Mouse (Mus musculus) midbrain, postnatal 0 days (tissue): ENCODE data around the gene Ctdnep1. TPM values are rescaled to one million over a fixed set of nuclear protein-coding genes. Genes with fewer than 3 reads are reported as not detected.

Source experiments
- ATAC-seq: fragments of 200-750 bp; cut with Nextera tagmentation; 2 replicates; pipeline ENCODE4 v1.8.0; 2017; ENCODE audit warnings: moderate number of reproducible peaks, mild to moderate bottlenecking, moderate TSS enrichment, moderate library complexity; ENCODE audit not compliant: low FRiP score
- DNase-seq: peaks from one replicate; pipeline ENCODE4 v3.0.0-alpha.2; 2015; ENCODE audit warnings: low spot score
- H3K27ac ChIP-seq: fragments of 300-500 bp; sonication (generic); 2 replicates; pipeline ENCODE4 v1.5.1; 2014; ENCODE audit warnings: low read depth, mild to moderate bottlenecking, low read length, mixed read lengths
- H3K27me3 ChIP-seq: fragments of 300-500 bp; sonication (generic); 2 replicates; pipeline ENCODE4 v1.6.1; 2014; ENCODE audit warnings: low read length, control low read depth, mixed read lengths; ENCODE audit not compliant: insufficient read depth
- H3K36me3 ChIP-seq: fragments of 300-500 bp; sonication (generic); 2 replicates; pipeline ENCODE4 v1.6.1; 2014; ENCODE audit warnings: low read length, control low read depth, mixed read lengths; ENCODE audit not compliant: insufficient read depth
- H3K4me1 ChIP-seq: fragments of 300-500 bp; sonication (generic); 2 replicates; pipeline ENCODE4 v1.6.1; 2014; ENCODE audit warnings: mild to moderate bottlenecking, control low read depth, antibody characterized with exemption, low read length, mixed read lengths; ENCODE audit not compliant: insufficient read depth
- H3K4me2 ChIP-seq: fragments of 300-500 bp; sonication (generic); 2 replicates; pipeline ENCODE4 v1.6.1; 2014; ENCODE audit warnings: low read depth, mild to moderate bottlenecking, low read length, mixed read lengths; ENCODE audit not compliant: poor library complexity, severe bottlenecking
- H3K4me3 ChIP-seq: fragments of 300-500 bp; sonication (generic); 2 replicates; pipeline ENCODE4 v1.5.1; 2014; ENCODE audit warnings: low read depth, mild to moderate bottlenecking, low read length, moderate library complexity
- H3K9ac ChIP-seq: fragments of 300-500 bp; sonication (generic); replicated peaks from 2 replicates; pipeline ENCODE4 v1.6.1; 2014; ENCODE audit warnings: mild to moderate bottlenecking, low read length, moderate library complexity, mixed read lengths; ENCODE audit not compliant: poor library complexity, severe bottlenecking
- H3K9me3 ChIP-seq: fragments of 300-500 bp; sonication (generic); 2 replicates; pipeline ENCODE4 v1.6.1; 2016; ENCODE audit warnings: low read length, control low read depth
- CTCF ChIP-seq: IDR thresholded peaks from 2 replicates; pipeline ENCODE4 v1.5.1; 2016; ENCODE audit warnings: antibody characterized with exemption, mild to moderate bottlenecking
- WGBS: fragments of 180-500 bp; shearing (Covaris S2); extraction: QIAGEN DNeasy Blood & Tissue Kit; methylation state at CpG from one replicate; pipeline ENCODE4 v1.1.7; 2014; 5-methylcytosine and 5-hydroxymethylcytosine counted together
- polyA plus RNA-seq: library from polyadenylated mRNA; unstranded; fragments of >200 nt; fragmentation: Nextera tagmentation; extraction: Ambion mirVana; gene quantifications from 2 replicates; pipeline ENCODE4 v1.2.1, GENCODE M21; 2015
- total RNA-seq: library from RNA; depleted of rRNA; stranded (reverse); fragments of >200 nt; gene quantifications from 2 replicates; pipeline ENCODE4 v1.2.3, GENCODE M21; 2014

The Ctdnep1 gene
- total and polyA plus RNA-seq, 2 experiments from 2014 or later, result 22.3 to 39.6 TPM

- H3K9ac ChIP-seq, result peak overlapping the region; percentile 54
- ATAC-seq (no peak), DNase-seq (no peak)
- no peaks in the 10 kb centered on the region for H3K27me3 ChIP-seq
- no peaks in the 10 kb centered on the region for H3K9me3 ChIP-seq
- H3K27ac ChIP-seq, result peak overlapping the region; percentile 90
- H3K36me3 ChIP-seq, result peaks cover 15% of the 10 kb centered on the region
- no peak overlapping the region for H3K4me3 ChIP-seq
- peak overlapping the region; percentile 58 for H3K4me2 ChIP-seq
- 29% methylated on average over 9 of the region's 9 CpGs for WGBS
- TF ChIP-seq CTCF, result no peak
- peaks cover 47% of the 10 kb centered on the region for H3K4me1 ChIP-seq
These were observed 46.4 kb downstream of the Ctdnep1 start for GRCm38 (mm10) chr11:70027397-70027796.

- no peak for TF ChIP-seq CTCF
- no peak; the same call in 1 of the 2 replicates for ATAC-seq
- H3K36me3 ChIP-seq, result peaks cover 27% of the 10 kb centered on the region
- H3K9ac ChIP-seq, result peak overlapping the region; percentile 54
- H3K4me3 ChIP-seq, result peak overlapping the region; percentile 30
- peaks cover 42% of the 10 kb centered on the region for H3K4me1 ChIP-seq
- peak overlapping the region; percentile 90 for H3K27ac ChIP-seq
- H3K4me2 ChIP-seq, result peak overlapping the region; percentile 58
- H3K27me3 ChIP-seq, result no peaks in the 10 kb centered on the region
- WGBS, result 16% methylated on average over 12 of the region's 12 CpGs
- no peaks in the 10 kb centered on the region for H3K9me3 ChIP-seq
- no peak for DNase-seq
These were observed 47.6 kb downstream of the Ctdnep1 start for GRCm38 (mm10) chr11:70028401-70029129.

GRCm38 (mm10) chr11:70029130-70029801, 48.3 kb downstream of the Ctdnep1 start:
- Histone ChIP-seq H3K9ac (peak overlapping the region; percentile 54), H3K4me1 (peaks cover 39% of the 10 kb centered on the region), H3K9me3 (no peaks in the 10 kb centered on the region), H3K27ac (peak overlapping the region; percentile 90), H3K4me2 (peak overlapping the region; percentile 58), H3K4me3 (peak overlapping the region; percentile 30), H3K27me3 (no peaks in the 10 kb centered on the region), H3K36me3 (peaks cover 28% of the 10 kb centered on the region)
- DNase-seq (peak; percentile 99), ATAC-seq (peak; percentile 93)
- WGBS, result 1% methylated on average over 20 of the region's 20 CpGs
- no peak; the same call in none of the 2 replicates for TF ChIP-seq CTCF

GRCm38 (mm10) chr11:70029829-70030550, 49.0 kb downstream of the Ctdnep1 start:
- Histone ChIP-seq H3K36me3 (peaks cover 33% of the 10 kb centered on the region), H3K27ac (peak overlapping the region; percentile 90), H3K4me1 (peaks cover 37% of the 10 kb centered on the region), H3K9me3 (no peaks in the 10 kb centered on the region), H3K27me3 (no peaks in the 10 kb centered on the region), H3K4me3 (peak overlapping the region; percentile 30), H3K4me2 (peak overlapping the region; percentile 58), H3K9ac (peak overlapping the region; percentile 50)
- DNase-seq (peak; percentile 17), ATAC-seq (peak; percentile 55; the same call in 1 of the 2 replicates)
- no peak for TF ChIP-seq CTCF
- 20% methylated on average over 11 of the region's 11 CpGs for WGBS

- WGBS, result 91% methylated on average over 28 of the region's 28 CpGs
- Histone ChIP-seq H3K4me1 (peaks cover 37% of the 10 kb centered on the region), H3K4me3 (peak overlapping the region; percentile 30; the same call in 1 of the 2 replicates), H3K36me3 (peaks cover 36% of the 10 kb centered on the region), H3K27ac (peak overlapping the region; percentile 90; the same call in 1 of the 2 replicates), H3K27me3 (no peaks in the 10 kb centered on the region), H3K9ac (no peak overlapping the region), H3K4me2 (peak overlapping the region; percentile 58), H3K9me3 (no peaks in the 10 kb centered on the region)
- ATAC-seq (no peak), DNase-seq (no peak)
- no peak for TF ChIP-seq CTCF
These were observed 49.8 kb downstream of the Ctdnep1 start for GRCm38 (mm10) chr11:70030651-70031320.
